Mouse (Mus musculus) MEL (cell line): Measurements from ENCODE around the gene Ormdl2.

Experiments used
- CTCF ChIP-seq, 3 experiments: IDR thresholded peaks in 2 of 3; conservative IDR thresholded peaks in 1 of 3; 2 replicates each; pipeline ENCODE4 v1.5.1; 2011 to 2012; ENCODE audit warnings: low read length in 3 of 3, low read depth in 2 of 3, mild to moderate bottlenecking in 2 of 3, improper control_type of control experiment in 1 of 3, inconsistent platforms in 1 of 3, mixed read lengths in 1 of 3, moderate library complexity in 1 of 3; ENCODE audit not compliant: control insufficient read depth in 1 of 3, insufficient read depth in 1 of 3, poor library complexity in 1 of 3, severe bottlenecking in 1 of 3
- E2F4 ChIP-seq: IDR thresholded peaks from 2 replicates; pipeline ENCODE4 v1.6.1; 2011; ENCODE audit warnings: low read depth, low read length, improper control_type of control experiment, borderline replicate concordance
- EP300 ChIP-seq, 2 experiments: IDR thresholded peaks; 2 replicates each; pipeline ENCODE4 v1.6.1; 2011; ENCODE audit warnings: improper control_type of control experiment in 2 of 2, low read length in 2 of 2, low read depth in 1 of 2, mild to moderate bottlenecking in 1 of 2
- GATA1 ChIP-seq: IDR thresholded peaks from 2 replicates; pipeline ENCODE4 v1.6.1; 2011; ENCODE audit warnings: low read depth, low read length, improper control_type of control experiment
- KAT2A ChIP-seq: conservative IDR thresholded peaks from 2 replicates; pipeline ENCODE4 v1.6.1; 2012; ENCODE audit warnings: low read depth, low read length, improper control_type of control experiment, inconsistent platforms
- MAX ChIP-seq: IDR thresholded peaks from 2 replicates; pipeline ENCODE4 v1.6.1; 2011; ENCODE audit warnings: low read length, improper control_type of control experiment
- MEF2A ChIP-seq: IDR thresholded peaks from 2 replicates; pipeline ENCODE4 v1.6.1; 2014; ENCODE audit warnings: low read depth, mild to moderate bottlenecking, inconsistent platforms, low read length, improper control_type of control experiment; ENCODE audit not compliant: poor library complexity, insufficient replicate concordance, severe bottlenecking; ENCODE audit errors: extremely low read depth
- MXI1 ChIP-seq: IDR thresholded peaks from 2 replicates; pipeline ENCODE4 v1.6.1; 2011; ENCODE audit warnings: mild to moderate bottlenecking, low read depth, low read length, improper control_type of control experiment
- NRF1 ChIP-seq: IDR thresholded peaks from 2 replicates; pipeline ENCODE4 v1.6.1; 2014; ENCODE audit warnings: low read depth, mild to moderate bottlenecking, inconsistent platforms, low read length, improper control_type of control experiment, moderate library complexity; ENCODE audit not compliant: poor library complexity, insufficient read depth, severe bottlenecking
- SIN3A ChIP-seq: IDR thresholded peaks from 2 replicates; pipeline ENCODE4 v1.6.1; 2012; ENCODE audit warnings: low read length, improper control_type of control experiment, inconsistent platforms
- TCF12 ChIP-seq: IDR thresholded peaks from 2 replicates; pipeline ENCODE4 v1.6.1; 2014; ENCODE audit warnings: low read depth, mild to moderate bottlenecking, inconsistent platforms, low read length, improper control_type of control experiment, moderate library complexity
- USF1 ChIP-seq: IDR thresholded peaks from 2 replicates; pipeline ENCODE4 v1.6.1; 2014; ENCODE audit warnings: low read depth, mild to moderate bottlenecking, inconsistent platforms, low read length, improper control_type of control experiment, moderate library complexity
- ZMIZ1 ChIP-seq: IDR thresholded peaks from 2 replicates; pipeline ENCODE4 v1.6.1; 2012; ENCODE audit warnings: low read depth, mild to moderate bottlenecking, inconsistent platforms, low read length, improper control_type of control experiment, moderate library complexity

GRCm38 (mm10) chr10:128820217-128820616, 1.2 kb downstream of the Ormdl2 start:
- TF ChIP-seq ZMIZ1 (no peak), USF1 (no peak), CTCF (IDR thresholded peaks at IDR 0.05 in 2 of 3, conservative IDR thresholded peaks at IDR 0.05 in 1 of 3; ENCODE audit: control insufficient read depth in 1 of 3, insufficient read depth in 1 of 3, low read depth in 2 of 3, low read length in 3 of 3, poor library complexity in 1 of 3, severe bottlenecking in 1 of 3) (no peak), NRF1 (no peak), EP300 (IDR thresholded peaks at IDR 0.05; ENCODE audit: low read depth in 1 of 2, low read length in 2 of 2) (no peak), GATA1 (no peak), E2F4 (no peak), TCF12 (no peak), MXI1 (no peak), MEF2A (no peak), KAT2A (no peak), MAX (no peak), SIN3A (no peak)
